Mouse (Mus musculus) megakaryocyte, embryonic 14.5 days (primary cell): ENCODE results near the gene Nova2.

ENCODE experiments used
- FLI1 ChIP-seq: IDR thresholded peaks from 2 replicates; pipeline ENCODE4 v1.6.1; 2012; ENCODE audit warnings: low read length, inconsistent platforms, mixed read lengths
- GATA1 ChIP-seq: IDR thresholded peaks from 3 replicates; pipeline ENCODE4 v1.6.1; 2012; ENCODE audit warnings: mixed read lengths, low read length, inconsistent platforms, borderline replicate concordance

DNA sequence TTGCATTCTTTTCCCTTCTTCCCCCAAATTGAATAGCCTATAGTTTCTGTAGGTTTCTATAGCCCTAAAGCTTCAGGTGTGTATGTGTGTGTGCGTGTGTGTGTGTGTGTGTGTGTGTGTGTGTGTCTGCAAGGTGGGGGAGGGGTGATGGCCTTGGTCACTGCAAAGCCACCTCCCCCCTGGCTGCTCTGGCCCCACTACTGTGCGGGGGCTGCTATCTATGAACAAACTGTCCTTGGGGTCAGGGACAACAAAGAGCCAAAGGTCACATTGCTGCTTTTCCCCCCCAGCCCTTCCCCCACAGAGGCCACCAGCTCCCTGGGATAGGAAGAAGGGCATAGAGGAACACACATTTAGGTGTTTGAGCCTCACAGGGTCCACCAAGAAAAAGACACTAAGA lies 87.2 kb downstream of the Nova2 start:
- TF ChIP-seq GATA1 (no peak), FLI1 (no peak)
